Mouse (Mus musculus) gastrocnemius, postnatal 10 days (tissue): ENCODE results near the gene Syndig1l. TPM values are rescaled to one million over a fixed set of nuclear protein-coding genes. Genes with fewer than 3 reads are reported as not detected.
A peak's percentile ranks its signal among the peaks of the same experiment; 100 is the strongest.

Source experiments
- DNase-seq: peaks from one replicate; pipeline ENCODE4 v3.0.0; 2021; ENCODE audit warnings: mixed read lengths
- long read RNA-seq, 2 experiments: library from polyadenylated mRNA; stranded (forward); transcript quantifications; one replicate each; pipeline ENCODE4 v2.0.0; 2021
- total RNA-seq, 2 experiments: library from RNA; stranded (reverse); gene quantifications; 2 replicates each; pipeline ENCODE4 v1.2.3; 2021

Syndig1l gene
- total RNA-seq: not detected
- long read RNA-seq, experiment 1: 0 reads
- long read RNA-seq, experiment 2: 0 reads

DNA sequence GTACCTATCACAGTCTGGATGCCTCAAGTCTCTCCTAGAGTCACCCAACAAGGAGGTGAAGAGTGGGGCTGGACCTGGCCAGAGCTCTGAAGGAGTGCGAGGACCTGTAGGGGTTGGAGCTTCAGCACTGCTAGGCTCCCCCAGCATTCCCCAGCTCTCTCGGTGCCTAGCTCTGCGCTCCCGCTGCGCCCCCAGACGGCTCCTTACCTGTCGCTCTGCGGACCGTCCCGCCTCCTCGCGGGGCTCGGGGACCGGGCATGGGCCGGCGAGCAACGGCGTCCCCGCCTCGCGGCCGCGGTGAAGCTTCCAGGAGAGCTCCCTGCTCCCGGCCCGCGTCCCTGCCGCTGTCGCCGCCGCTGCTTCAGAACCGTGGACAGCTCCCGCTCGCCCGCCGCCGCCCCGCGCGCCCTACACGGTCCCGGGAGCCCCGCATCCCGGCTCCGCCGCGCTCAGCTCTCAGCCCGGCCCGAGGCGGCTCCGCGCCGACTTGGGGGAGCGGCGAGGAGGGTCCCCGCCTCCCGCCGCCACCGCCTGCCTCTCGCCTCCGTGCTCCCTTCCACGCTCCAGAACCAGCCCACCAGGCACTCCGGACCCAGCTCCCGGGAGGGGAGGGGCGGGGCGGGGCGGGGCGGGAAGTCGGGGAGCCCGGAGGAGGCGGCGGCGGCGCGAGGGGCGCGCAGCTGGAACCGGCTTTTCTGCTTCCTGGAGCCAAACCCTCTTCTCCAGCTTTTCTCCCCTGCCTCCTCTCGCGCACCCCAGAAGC, at the start of gene Syndig1l:
Gene Syndig1l, minus strand, starts transcription at position 513 of the 763 bp plus-strand sequence.
- DNase-seq: peak; percentile 87

DNA sequence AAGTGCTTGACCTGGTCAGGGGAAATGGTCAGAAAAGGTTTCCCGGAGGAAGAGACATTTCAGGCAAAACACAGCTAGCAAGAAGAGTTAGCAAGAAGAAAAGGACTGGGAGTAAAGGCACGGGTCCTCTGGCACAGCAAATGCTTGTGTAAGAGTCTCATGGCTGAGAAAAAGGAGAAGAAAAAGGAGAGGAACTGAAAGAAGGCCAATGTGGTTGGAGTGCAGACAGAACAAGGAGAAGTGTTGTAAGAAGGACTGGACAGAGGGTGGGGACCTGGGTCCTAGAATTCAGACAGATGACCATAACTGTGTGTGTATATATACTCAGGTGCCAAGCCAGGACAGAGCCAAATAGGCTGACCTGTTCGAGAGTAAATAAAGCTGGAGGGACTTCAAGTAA, 49.5 kb upstream of the Syndig1l start:
- DNase-seq: no peak

DNA sequence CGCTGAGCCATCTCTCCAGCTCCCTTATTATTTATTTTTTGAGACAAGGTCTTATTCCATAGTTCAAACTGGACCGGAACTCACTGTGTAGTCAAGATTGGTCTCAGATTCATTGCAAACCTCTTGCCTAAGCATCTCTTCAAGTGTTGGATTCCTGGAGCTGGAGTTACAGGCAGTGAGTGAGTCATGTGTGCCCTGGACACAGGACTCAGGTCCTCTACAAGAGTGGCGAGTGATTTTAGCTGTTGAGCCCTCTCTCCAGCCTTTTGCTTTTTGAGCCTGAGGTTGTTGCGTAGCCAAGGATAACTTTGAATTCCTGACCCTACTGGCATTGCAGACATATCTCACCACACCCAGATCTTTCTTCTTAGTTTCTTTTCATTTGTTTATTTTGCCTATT, 47.1 kb upstream of the Syndig1l start:
- no peak for DNase-seq

DNA sequence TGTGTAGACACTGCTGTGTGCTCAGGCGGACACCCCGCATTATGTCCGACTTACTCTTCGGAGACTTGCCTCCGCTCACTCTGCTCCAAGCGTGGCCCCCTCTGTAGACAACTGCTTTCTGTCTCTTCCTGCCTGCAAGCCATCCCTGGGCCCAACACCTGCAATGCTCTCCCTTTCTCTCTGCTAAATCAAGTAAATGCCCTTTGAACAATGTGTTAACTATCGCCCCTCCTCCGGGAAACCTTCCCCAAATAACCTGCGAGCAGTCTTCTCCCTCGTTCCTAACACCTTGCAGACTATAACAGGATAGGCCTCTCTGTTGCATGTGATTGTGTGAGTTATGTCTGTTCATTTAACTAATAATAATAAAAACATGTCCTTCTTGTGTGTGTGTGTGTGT, 44.9 kb upstream of the Syndig1l start:
- no peak for DNase-seq

DNA sequence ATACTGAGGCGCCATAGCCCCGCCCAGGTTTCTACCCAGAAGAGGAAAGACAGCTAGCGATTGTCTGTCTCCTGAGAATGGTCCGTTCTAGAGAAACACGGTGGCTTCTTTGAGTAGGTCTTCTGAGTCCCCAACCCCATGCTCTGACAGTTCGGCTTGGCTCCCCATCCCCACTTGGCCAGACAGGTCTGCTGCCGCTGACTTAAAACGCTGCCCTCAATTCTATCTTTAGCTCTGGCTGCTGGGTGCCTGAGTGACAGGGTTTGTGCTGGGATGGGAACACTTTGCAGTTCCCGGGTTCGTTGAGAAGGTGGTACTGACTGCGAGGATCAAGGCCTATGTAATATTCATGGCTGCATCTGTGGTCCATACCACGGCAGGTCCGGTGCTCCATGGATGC, 34.7 kb upstream of the Syndig1l start:
- no peak for DNase-seq

DNA sequence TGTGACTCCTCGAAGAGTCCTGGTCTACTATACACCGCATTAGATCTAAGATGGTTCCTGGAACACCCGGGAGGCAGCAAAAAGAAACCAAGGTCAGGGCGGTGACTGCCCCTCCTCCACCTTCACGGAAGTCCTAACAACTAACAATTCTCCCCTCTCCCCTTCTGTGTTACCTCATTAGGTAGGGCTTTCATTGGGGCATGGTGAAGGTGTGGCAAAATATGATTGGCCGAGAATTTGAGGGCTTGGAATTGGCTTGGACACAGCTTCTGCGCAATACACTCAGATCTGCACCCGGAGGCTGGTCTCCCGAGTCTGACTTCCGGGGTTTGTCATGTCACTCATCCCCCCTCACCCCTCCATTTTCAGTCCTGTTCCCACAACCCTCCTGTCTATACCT, 29.8 kb upstream of the Syndig1l start:
- no peak for DNase-seq

DNA sequence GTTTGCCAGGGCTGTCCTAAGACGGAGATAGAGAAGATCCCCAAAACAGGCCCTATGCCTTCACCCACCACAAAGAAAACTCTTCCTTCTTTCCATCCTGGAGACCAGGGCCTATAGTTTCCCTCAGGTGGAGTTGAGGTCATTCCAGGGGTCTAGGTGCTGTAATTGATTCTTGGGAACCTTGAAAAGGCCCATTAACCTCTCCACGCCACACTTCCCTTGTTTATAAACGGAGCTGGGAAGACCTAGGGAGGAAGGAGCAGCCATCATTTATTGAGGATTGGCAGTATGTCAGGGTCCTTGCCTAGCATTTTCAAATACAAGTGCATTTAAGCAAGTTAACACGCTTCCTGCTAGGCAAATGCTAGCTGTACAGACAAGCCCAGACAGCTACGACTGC, 28.8 kb upstream of the Syndig1l start:
- no peak for DNase-seq

DNA sequence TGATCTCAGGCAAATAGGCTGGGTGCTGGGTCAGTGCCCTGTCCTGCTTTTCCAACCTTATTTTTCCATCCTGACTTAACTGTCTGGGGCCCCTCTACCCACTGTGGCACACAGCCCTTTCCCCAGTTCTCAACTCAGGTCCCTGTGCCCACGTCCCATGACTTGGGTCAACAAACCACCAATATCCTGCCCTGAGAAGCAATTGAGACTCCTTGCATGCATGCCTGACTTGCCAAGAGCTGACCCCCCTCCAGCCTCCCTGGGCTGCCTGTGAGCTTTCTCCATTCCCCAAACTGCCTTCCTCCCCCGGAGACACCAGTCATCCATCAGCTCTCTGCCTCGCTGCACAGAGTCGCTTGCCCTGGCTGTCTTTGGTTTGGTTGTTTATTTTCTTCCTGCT, 28.4 kb upstream of the Syndig1l start:
- no peak for DNase-seq

DNA sequence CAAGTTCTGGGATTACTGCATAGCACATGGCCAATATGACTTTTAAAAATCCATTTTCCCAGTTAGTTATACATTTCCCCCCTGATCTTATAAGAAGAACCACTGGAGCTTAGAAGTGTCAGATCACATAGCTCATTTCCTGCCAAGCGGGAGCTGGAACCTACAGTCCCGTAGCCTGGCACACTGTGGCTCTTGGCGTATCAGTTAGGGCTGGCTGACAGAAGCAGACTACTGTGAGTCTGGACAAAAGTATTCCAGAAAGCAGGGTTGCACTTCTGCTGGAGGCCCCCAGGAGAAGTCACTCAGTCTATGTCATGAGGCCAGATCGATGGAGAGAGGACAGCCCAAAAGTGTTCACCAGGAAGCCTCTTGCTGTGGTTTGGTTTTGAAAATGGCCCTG, 27.8 kb upstream of the Syndig1l start:
- DNase-seq: no peak

DNA sequence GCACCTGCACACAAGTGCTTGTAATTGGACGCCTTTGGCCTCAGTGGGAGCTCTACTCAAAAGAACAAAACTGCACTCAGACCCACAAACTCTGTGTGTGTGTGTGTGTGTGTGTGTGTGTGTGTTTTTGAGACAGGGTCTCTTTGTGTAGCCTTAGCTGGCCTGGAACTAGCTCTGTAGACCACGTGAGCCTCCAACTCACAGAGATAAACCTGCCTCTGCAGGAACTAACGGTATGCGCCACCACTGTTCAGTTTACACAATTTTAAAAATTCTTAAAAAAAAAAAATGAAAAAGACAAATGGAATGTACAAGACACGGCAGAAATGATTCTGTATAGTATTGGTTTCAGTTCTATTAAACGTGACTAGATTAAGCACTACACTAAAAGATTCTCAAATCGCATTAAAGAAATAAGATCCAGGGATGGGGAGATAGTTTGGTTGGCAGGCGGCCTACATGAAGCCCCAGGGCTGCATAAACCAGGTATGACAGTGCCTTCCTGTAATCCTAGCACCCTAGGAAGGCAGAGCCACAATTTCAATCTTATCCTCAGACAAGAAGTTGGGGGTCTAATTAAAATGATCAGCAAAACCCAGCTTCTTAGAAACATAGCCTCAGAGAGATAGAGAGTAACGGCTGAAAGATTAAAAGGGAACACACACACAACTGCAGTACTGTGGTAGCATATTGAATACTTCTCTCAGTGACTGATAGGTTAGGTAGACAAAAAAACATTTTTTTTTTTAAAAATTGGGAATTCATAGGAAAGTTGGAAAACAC, 20.0 kb upstream of the Syndig1l start:
- DNase-seq: no peak

DNA sequence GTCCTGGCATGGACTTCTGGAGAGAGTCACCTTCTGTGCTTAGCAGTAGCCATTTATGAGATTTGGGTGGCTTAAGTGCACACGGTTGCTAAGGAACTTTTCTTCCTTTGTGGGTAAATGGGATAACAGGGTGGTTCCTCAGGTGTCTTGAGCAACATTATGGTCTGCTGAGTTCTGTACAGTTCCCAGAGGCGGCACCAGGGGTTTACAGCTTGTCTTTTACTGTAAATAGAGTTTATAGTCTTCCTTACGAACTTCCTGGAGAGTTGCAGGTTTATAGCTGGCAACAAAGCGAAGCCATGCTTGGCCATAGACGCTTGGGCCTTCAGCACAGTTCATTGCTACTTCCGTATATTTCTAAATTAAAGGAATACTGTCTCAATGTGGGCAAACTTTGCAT, 15.9 kb upstream of the Syndig1l start:
- DNase-seq: no peak

DNA sequence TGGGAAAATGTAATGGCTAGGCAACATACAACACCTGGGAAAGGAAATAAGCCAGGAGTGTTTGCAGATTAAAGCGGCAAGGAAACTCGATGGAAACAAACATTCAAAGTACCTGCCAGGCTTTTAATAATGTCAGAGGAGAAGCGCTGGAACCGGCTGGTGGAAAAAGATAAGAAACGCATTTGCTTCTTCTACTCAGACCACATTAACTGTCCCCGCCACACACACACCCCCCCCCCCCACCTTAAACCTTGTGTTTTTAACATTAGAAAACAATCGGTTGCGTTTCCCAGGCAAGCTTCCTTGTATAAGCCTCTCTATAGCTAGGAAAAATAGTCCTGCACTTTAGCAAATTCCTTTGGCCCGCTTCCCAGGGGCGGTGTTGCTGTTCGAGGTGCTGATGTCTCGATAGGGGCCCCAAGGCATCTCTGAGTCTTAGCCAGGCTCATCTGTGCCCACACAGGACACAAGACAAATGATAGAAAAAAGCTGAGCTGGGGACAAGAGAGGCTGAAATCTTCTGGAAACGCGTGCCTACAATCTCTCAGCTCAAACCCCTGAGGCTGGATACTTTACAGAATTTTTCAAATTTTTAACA, 11.3 kb upstream of the Syndig1l start:
- peak; percentile 28 for DNase-seq

DNA sequence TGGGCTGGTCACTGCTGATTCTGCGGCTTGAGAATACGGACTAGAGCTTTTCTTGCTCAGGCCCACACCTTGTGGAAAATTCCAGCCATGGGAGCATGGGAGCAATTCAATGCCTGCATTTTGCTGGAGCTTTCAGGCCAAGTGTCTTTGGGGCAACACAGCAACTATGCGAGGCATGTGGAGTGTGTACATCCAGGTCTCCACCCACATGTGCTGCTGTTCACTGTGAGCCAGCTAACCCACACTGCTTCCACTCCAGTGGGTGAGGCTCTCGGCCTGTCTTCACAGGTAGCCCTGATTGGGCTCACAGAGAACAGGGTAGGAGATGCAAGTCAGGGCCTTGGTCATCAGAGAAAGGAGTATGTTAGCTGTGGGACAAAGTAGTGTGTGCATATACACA, 9.2 kb upstream of the Syndig1l start:
- no peak for DNase-seq

DNA sequence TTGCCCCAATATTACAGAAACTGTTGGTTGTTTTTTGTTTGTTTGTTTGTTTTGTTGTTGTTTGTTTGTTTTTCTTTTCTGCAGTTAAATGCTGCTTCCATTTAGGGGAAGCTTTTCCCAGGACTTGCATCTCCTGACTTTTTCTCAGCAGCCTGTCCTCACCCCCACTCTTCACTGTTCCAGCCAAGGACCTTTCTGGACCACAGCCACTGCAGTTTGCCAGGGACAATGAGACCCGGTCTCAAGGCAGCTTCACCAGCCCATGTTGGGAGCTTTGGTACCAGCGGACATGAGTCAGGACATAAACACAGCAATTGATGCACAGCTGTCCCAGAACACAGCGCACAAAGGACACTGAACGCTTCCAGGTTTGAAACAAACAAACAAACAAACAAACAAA, 8.3 kb upstream of the Syndig1l start:
- DNase-seq: no peak

DNA sequence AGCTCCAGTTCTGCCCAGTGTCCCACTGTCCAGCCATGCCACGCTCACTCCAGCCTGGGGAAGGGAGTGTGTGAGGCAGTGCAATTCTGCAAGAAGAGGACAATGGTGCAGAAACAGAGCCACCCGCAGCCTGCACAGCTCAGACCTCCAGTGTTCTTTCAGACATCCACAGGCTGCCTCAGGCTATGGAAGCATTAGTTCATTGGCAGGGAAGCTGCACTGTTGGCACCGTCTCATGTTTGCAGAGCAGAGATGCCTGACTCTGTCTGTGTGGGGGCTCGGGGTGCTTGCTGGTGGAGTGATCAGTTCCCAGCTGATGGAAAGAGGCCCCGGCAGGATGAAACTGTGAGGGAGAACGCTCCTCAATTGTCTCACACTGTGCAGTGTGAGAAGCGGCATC, 4.0 kb upstream of the Syndig1l start:
- no peak for DNase-seq

DNA sequence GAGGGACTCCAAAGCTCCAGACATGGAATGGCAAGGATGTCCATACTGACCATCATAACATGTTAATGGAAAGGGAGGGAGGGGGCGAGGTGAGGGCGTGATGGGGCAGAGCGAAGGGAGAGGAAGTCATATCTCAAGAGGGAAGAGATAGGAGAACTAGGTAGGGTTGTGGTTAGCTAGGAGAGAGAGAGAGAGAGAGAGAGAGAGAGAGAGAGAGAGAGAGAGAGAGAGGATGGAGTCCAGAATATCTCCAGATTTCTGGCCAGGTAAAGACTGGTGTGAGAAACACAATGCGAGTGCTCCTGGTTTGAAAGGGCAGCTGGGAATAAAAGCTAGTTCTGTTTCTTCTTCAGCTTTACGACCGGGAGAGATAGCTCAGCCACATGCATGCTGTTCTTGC, 6.5 kb downstream of the Syndig1l start:
- DNase-seq: no peak

DNA sequence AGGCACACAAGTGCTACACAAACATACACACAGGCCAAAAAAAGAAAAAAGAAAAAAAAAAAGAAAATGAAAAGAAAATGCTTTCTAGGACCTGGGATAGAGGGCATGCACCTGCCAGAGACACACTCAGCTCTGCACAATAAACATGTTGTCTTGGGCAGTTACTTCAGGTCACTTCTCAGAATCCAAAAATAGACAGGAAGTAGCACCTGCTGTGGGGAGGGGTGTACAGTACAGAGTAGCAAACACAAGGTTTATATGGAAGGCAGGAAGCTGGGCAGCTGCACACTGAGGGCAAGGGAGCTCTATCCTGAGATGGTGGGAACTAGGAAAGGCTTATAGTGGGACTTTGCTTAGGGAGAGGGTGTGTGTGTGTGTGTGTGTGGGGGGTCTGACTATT, 7.3 kb downstream of the Syndig1l start:
- no peak for DNase-seq

DNA sequence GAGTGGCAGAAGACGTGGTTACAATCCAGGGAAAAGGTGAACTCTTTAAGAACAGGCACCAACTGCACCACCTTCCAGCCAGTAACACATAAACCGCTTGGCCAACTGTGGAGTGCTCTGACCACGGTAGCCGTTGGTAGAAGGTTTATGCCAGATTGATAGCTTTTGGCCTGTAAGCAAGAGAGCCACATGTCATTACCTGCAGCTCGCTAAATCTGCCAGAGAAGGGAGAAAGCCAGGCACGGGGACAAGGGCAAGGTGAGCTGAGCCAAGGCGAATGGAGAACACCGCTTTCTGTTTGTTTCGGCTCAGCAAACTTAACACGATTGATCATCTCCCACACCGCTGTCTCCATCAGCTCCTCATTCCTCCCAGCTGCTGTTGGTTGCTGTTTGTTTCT, 9.6 kb downstream of the Syndig1l start:
- no peak for DNase-seq

DNA sequence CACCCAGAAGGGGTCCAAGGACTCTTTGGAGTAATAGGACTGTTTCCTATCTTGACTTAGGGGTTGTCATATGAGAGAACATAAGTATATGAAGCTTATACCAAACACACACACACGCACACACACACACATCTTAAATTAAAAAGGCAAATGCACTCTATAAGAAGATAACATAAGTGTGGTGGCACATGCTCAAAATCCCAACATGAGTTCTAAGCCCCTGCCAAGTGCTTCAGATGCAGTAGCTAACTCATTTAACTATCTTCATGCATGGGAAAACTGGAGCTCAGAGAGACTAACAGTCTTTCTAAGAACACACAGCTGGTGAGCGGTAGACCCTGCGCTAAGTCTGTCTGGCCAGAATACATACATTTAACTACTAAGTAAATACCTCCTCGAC, 11.1 kb downstream of the Syndig1l start:
- DNase-seq: no peak

DNA sequence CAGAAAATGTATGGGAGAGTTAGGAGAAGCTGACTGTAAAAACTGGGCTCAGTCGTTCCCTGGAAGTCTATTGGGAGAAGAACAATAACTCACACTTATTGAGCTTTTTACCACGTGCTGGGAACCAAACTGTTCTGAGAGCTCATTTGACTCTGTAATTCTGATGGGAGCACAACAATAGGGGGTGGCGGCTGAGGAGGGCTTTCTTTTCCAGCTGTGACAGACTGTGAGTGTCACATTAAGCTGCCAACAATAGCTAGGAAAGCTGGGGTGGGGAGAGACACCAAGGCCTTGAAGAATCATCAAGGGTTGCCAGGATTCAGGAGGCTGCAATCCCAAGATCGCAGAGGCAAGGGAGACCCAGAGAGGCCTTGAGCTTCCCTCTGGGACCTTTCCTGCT, 12.5 kb downstream of the Syndig1l start:
- DNase-seq: no peak

DNA sequence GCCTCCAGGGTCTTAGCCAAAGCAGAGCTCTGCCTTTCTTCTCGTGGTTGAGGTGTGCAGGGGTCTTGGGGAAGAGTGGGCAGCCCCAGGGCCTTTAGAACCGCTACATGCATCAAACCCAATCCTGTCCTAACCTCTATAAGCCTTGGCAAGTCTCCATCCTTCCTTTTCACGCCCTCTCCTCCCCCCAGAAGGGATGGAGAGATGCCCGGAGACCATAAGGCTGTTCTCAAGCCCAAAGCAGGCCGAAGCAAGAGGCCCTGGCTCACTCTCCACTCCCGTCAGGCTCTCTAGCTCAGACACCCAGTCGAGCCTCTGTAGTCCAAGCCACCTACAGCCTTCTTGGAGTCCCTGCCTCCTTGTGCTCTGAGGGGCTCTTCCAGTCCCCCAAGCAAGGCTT, 14.1 kb downstream of the Syndig1l start:
- DNase-seq: no peak

DNA sequence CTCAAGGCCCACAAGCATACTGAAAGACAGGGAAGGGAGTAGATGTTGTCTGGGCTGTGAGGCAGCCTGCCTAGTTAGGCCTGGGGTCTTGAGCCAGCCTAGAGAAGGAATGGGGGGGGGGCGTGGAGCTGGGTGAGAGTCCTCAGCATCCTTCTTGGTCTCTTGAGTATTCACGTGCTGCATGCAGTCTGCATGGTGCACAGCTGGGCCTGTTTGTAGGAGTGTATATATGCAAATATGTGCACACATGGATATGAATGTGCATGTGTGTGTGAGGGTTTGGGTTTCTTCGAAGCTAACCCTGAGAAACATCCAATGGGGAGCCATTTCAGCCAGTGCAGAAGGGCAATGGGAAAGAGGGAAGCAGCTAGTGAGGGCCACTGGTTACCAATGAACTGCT, 22.6 kb downstream of the Syndig1l start:
- no peak for DNase-seq
